Mouse (Mus musculus): ENCODE measurements around the gene Slc6a11.

DNA sequence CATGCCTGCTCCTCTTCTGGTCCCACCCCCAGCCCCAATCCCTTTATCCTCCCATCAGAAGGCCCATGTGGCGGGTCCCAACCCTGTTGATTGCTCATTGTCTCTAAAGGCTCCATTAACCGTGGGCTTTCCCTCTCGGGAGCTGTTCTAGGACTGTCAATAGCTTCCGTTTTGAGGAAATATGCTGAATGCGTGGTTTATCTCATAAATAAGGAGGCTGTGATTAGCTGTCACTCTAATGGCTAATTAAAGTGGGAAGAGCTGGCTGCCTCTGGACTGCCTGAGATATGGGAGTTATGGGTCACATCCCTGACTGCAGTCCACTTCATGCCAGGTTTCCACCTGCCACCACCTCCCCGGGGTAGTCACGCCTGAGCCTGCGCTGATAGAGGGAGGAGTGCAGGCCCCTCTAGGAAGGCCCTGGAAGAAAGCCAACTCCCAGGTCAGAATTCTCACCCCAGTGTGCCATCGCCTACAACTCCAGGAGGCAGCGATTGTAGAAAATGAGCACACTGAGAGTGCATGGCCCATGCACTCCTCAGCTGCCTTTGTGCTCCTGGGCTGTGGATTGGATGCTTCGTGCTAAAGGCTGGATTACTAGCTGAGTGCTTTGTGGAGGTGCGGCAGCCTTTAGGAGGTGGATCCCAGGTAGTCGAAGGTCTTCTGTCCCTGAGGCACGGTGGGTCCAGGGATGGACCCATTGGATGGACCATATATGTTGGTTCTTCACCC is 143.1 kb downstream of the Slc6a11 start:
- TF ChIP-seq CTCF (IDR thresholded peaks at IDR 0.05; ENCODE audit: borderline replicate concordance, insufficient read depth, low read length) = no peak
- no peak for TF ChIP-seq POLR2A (IDR thresholded peaks at IDR 0.05; ENCODE audit: low read depth, low read length)

Measured in embryonic fibroblast, embryonic 13.5 days (primary cell).